Mouse (Mus musculus): ENCODE data around the gene Izumo1.

GRCm38 (mm10) chr7:45644872-45645590, 23.4 kb downstream of the Izumo1 start:
- TF ChIP-seq CTCF (IDR thresholded peaks at IDR 0.05) (no peak), EP300 (IDR thresholded peaks at IDR 0.05) (no peak)

Measured in lung, postnatal 0 days (tissue).